Mouse (Mus musculus) small intestine, adult 2 months (tissue): ENCODE results near the gene 1810049J17Rik.

ENCODE experiments used
- CTCF ChIP-seq: fragments of 200-500 bp; IDR thresholded peaks from 2 replicates; pipeline ENCODE4 v1.5.1; 2012; ENCODE audit warnings: low read depth, mild to moderate bottlenecking, control low read depth, inconsistent platforms, low read length, moderate library complexity, mixed read lengths; ENCODE audit not compliant: insufficient replicate concordance, insufficient read length; ENCODE audit errors: extremely low read depth
- POLR2A ChIP-seq: fragments of 200-500 bp; IDR thresholded peaks from 2 replicates; pipeline ENCODE4 v1.6.1; 2012; ENCODE audit warnings: low read depth, mild to moderate bottlenecking, control low read depth, inconsistent platforms, low read length, moderate library complexity

GRCm38 (mm10) chr15:12349840-12350239, 28.1 kb upstream of the 1810049J17Rik start:
- TF ChIP-seq CTCF (no peak), POLR2A (no peak)
